Mouse (Mus musculus) neural tube, embryonic 11.5 days (tissue): ENCODE measurements around the gene Tpgs1. TPM values are rescaled to one million over a fixed set of nuclear protein-coding genes. Genes with fewer than 3 reads are reported as not detected.
A peak's percentile ranks its signal among the peaks of the same experiment; 100 is the strongest.

Experiments used
- ATAC-seq: fragments of 200-750 bp; cut with Nextera tagmentation; 2 replicates; pipeline ENCODE4 v1.8.0; 2017; ENCODE audit warnings: moderate number of reproducible peaks, mild to moderate bottlenecking, moderate TSS enrichment, moderate library complexity; ENCODE audit not compliant: insufficient read depth, low FRiP score, low TSS enrichment
- DNase-seq: peaks from one replicate; pipeline ENCODE4 v3.0.0-alpha.2; 2015; ENCODE audit warnings: low spot score
- H3K27ac ChIP-seq: fragments of 300-500 bp; sonication (generic); 2 replicates; pipeline ENCODE4 v1.5.1; 2014; ENCODE audit warnings: low read depth, mild to moderate bottlenecking, low read length
- H3K27me3 ChIP-seq: fragments of 300-500 bp; sonication (generic); 2 replicates; pipeline ENCODE4 v1.6.1; 2014; ENCODE audit warnings: mild to moderate bottlenecking, low read length, mixed read lengths; ENCODE audit not compliant: control insufficient read depth, insufficient read depth
- H3K36me3 ChIP-seq: fragments of 300-500 bp; sonication (generic); 2 replicates; pipeline ENCODE4 v1.6.1; 2014; ENCODE audit warnings: mild to moderate bottlenecking, low read length, moderate library complexity, mixed read lengths; ENCODE audit not compliant: control insufficient read depth, insufficient read depth
- H3K4me1 ChIP-seq: fragments of 300-500 bp; sonication (generic); 2 replicates; pipeline ENCODE4 v1.6.1; 2014; ENCODE audit warnings: low read length, mixed read lengths; ENCODE audit not compliant: control insufficient read depth, insufficient read depth
- H3K4me2 ChIP-seq: fragments of 300-500 bp; sonication (generic); 2 replicates; pipeline ENCODE4 v1.6.1; 2014; ENCODE audit warnings: low read depth, mild to moderate bottlenecking, moderate library complexity
- H3K4me3 ChIP-seq: fragments of 300-500 bp; sonication (generic); 2 replicates; pipeline ENCODE4 v1.5.1; 2014; ENCODE audit warnings: low read depth, low read length
- H3K9ac ChIP-seq: fragments of 300-500 bp; sonication (generic); 2 replicates; pipeline ENCODE4 v1.6.1; 2014; ENCODE audit warnings: mild to moderate bottlenecking, low read length
- H3K9me3 ChIP-seq: fragments of 300-500 bp; sonication (generic); 2 replicates; pipeline ENCODE4 v1.6.1; 2016; ENCODE audit warnings: low read length; ENCODE audit not compliant: control insufficient read depth
- WGBS: fragments of 180-500 bp; shearing (Covaris S2); extraction: QIAGEN DNeasy Blood & Tissue Kit; methylation state at CpG from one replicate; pipeline ENCODE4 v1.1.7; 2014; 5-methylcytosine and 5-hydroxymethylcytosine counted together
- polyA plus RNA-seq: library from polyadenylated mRNA; unstranded; fragments of >200 nt; fragmentation: Nextera tagmentation; extraction: Ambion mirVana; gene quantifications from 2 replicates; pipeline ENCODE4 v1.2.1, GENCODE M21; 2014

Gene Tpgs1
- 71.2 and 78.7 TPM in 2 replicates for polyA plus RNA-seq

DNA sequence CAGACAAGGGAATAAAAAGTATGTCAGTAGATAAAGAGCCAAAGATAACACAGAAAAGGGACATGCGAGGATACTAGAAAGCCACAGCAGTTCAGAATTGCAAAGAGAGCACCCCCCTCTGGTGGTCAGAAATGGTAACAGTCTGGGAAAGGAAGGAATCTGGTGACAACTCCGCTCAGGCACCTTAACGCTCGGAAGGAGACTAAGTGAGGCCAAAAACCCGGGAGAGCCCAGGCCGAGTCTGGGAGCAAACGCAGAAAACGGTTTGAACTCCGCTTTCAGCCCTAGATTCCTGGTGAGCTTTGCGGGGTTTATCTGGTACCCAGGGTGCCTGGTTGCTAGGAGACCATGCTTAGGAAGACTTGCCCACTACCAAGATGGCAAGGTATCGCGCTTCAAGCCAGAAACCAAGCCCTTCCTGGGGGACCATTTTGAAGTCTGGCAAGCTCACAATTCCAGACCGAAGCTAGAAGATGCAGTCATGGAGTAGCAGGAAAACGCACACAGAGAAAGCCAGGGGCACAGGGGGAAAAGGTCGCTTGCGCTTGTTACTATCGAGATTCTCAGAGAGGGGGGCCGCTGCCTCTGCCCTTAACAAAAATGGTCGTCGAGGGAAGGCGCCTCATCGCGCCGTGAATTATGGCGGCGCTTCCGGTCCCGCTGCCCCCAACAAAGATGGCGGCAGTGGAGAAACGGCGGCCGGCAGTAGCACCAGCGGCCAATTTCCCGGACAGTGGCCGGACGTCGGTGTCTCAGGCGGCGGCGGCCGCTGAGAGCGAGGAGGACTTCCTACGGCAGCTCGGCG lies at the start of gene Tpgs1:
Gene Tpgs1 (plus strand): TSS at position 599 of the 805 bp plus-strand sequence.
- under 1% methylated on average over 45 of the region's 45 CpGs for WGBS
- Histone ChIP-seq H3K4me2 (peak within 1 kb of the TSS; percentile 66), H3K27ac (peak within 1 kb of the TSS; percentile 89), H3K4me3 (peak within 1 kb of the TSS; percentile 75), H3K4me1 (peaks cover 16% of the 10 kb centered on the region), H3K27me3 (no peaks in the 10 kb centered on the region), H3K9me3 (no peaks in the 10 kb centered on the region), H3K36me3 (no peaks in the 10 kb centered on the region), H3K9ac (peak within 1 kb of the TSS; percentile 89)
- peak; percentile 70 for ATAC-seq
- DNase-seq, result peak; percentile 92

DNA sequence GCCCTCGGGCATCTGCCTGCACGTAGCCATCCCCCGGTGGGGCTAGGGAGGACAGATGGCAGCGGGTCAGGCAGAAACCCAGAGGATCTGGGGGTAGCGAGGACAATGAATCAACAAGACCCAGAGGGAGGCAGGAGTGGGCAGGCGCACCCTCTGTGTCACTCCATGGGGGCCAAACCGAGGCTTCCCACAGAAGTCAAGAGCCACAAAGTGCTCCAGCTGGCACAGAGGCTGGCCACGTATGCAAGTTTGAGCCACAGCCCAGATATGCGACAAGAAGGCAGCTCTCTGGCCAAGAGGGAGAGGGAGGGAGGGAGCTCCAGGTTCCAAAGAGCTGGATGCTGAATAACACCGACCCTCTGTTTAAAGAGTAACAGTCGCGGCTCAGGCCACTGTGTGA lies 45.2 kb upstream of the Tpgs1 start:
- no peak overlapping the region for H3K9ac ChIP-seq
- H3K9me3 ChIP-seq, result no peaks in the 10 kb centered on the region
- ATAC-seq, result no peak
- H3K36me3 ChIP-seq, result no peaks in the 10 kb centered on the region
- no peaks in the 10 kb centered on the region for H3K4me1 ChIP-seq
- no peak overlapping the region for H3K4me3 ChIP-seq
- H3K4me2 ChIP-seq, result no peak overlapping the region
- WGBS, result 70% methylated on average over 12 of the region's 12 CpGs
- DNase-seq, result no peak
- H3K27ac ChIP-seq, result no peak overlapping the region
- H3K27me3 ChIP-seq, result no peaks in the 10 kb centered on the region

DNA sequence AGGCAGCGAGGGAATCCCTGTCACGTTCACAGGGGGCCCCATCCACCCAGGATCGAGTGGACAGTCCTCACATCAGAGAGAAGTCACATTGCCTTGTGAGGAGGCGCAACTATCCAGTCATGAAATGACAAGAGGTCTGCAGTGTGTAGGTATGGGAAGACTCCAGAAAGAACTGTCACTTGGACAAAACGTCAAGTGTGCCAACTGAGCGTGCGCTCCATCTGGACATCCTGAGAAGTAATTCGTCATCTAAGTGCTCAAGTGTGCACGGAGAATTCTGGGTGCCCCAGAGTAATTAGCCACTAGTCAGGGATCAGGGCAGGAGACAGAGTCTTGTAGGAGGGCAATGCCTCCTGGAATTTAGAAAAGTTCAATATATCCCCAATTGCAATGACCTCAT lies 43.8 kb upstream of the Tpgs1 start:
- Histone ChIP-seq H3K27me3 (no peaks in the 10 kb centered on the region), H3K27ac (no peak overlapping the region), H3K4me1 (no peaks in the 10 kb centered on the region), H3K9me3 (no peaks in the 10 kb centered on the region), H3K4me3 (no peak overlapping the region), H3K9ac (no peak overlapping the region), H3K36me3 (no peaks in the 10 kb centered on the region), H3K4me2 (no peak overlapping the region)
- ATAC-seq (no peak), DNase-seq (no peak)
- WGBS, result 86% methylated on average over 9 of the region's 9 CpGs

DNA sequence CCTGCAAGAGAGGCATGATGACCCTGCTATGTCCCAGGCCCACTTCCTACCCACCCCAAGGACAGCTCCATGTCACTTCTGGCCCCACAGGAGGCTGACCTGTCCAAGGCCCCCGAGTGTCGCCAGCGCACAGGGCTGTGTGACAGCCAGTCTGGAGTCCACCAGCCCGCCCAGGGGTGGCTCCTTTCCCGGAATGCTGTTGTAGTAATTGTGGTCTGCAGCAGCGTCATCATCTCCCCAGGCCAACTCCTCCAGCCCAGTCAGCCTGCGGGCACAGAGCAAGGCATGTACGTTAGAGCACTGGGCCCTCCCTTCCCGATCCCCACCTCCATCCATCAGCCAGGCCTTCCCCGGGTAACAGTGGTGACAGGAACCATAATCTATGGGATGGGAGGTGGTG lies 43.0 kb upstream of the Tpgs1 start:
- ATAC-seq (no peak), DNase-seq (no peak)
- Histone ChIP-seq H3K9me3 (no peaks in the 10 kb centered on the region), H3K27ac (no peak overlapping the region), H3K4me3 (no peak overlapping the region), H3K4me1 (no peaks in the 10 kb centered on the region), H3K4me2 (no peak overlapping the region), H3K36me3 (no peaks in the 10 kb centered on the region), H3K9ac (no peak overlapping the region), H3K27me3 (no peaks in the 10 kb centered on the region)
- 84% methylated on average over 10 of the region's 10 CpGs for WGBS

DNA sequence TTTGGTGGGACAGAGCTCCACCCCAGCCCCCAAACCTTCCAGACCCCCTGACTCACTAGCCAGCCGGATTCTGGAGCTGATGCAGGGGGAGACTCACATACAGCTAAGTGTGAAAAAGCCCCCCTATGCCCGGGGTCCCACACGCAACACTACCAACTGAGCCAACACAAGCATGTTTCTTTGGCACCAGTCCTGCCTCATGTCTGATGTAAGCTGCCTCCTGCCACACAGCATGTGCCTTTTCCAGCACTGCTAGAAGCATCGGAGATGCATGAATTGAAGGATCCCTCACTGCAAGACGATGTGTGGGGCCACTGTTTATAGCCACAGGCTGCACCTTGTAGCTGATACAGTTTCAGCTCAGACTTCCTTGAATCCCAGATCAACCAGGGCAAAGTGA lies 40.8 kb upstream of the Tpgs1 start:
- DNase-seq (no peak), ATAC-seq (no peak)
- 83% methylated on average over 5 of the region's 5 CpGs for WGBS
- no peak overlapping the region for H3K9ac ChIP-seq
- no peak overlapping the region for H3K4me2 ChIP-seq
- H3K4me1 ChIP-seq, result no peaks in the 10 kb centered on the region
- no peaks in the 10 kb centered on the region for H3K9me3 ChIP-seq
- H3K4me3 ChIP-seq, result no peak overlapping the region
- H3K36me3 ChIP-seq, result no peaks in the 10 kb centered on the region
- no peak overlapping the region for H3K27ac ChIP-seq
- no peaks in the 10 kb centered on the region for H3K27me3 ChIP-seq

DNA sequence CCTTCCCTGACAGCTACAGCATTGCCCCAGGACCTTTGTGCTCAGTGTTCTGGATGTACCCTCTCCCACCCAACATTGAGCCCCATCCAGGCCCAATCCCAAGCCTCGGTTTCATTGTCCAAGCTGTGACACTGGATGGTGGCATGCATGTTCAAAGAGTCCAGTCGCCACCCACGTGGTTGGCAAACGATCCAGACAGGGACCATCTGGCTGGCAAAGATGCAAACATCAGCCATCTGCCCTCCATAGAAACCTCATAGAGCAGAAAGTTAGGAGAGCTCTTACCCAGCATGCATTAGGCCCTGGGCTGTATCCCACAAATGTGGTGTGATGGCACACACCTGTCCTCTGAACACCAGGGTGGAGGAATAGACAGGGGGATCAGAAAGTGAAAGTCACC lies 37.7 kb upstream of the Tpgs1 start:
- Histone ChIP-seq H3K27ac (no peak overlapping the region), H3K4me3 (no peak overlapping the region), H3K9me3 (no peaks in the 10 kb centered on the region), H3K4me1 (no peaks in the 10 kb centered on the region), H3K27me3 (no peaks in the 10 kb centered on the region), H3K36me3 (no peaks in the 10 kb centered on the region), H3K9ac (no peak overlapping the region), H3K4me2 (no peak overlapping the region)
- DNase-seq (no peak), ATAC-seq (no peak)
- 79% methylated on average over 4 of the region's 4 CpGs for WGBS

DNA sequence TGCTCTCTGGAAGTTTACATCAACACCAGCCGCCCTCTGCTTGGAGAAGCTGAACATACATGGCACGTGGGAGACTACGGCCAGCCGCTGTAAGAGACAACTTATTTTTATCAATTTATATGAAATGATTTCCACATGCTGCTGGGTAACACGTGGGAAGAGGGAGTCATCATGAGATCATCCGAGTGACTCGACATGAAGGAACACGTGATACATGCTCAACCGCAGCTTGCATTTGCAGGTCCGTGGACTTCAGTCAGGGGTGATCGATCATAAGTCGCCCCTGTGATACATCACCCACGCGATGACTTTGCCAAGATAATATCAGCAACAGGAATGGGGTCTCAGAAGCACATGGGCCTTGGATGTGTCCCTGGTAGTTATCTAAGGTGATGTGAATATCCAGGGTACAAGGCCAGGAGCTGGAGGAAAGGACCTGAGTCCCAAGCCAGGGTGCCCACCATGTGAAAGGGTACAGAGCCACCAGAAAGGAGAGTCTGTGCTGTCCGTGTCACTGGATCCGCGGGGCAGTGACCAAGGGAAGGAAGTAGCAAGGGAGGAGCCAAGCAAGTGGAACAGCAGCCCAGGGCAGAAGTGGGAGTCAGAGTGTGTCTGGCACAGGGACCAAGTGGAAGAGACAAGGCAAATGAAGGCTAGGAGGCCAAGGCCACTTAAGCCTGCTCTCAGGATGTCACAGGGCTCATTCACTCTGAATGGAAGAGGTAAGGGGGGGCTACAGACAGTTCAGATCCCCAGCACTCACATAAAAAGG lies 36.0 kb upstream of the Tpgs1 start:
- no peaks in the 10 kb centered on the region for H3K9me3 ChIP-seq
- DNase-seq, result no peak
- H3K27me3 ChIP-seq, result no peaks in the 10 kb centered on the region
- no peaks in the 10 kb centered on the region for H3K36me3 ChIP-seq
- ATAC-seq, result no peak
- 86% methylated on average over 17 of the region's 17 CpGs for WGBS
- H3K9ac ChIP-seq, result no peak overlapping the region
- no peak overlapping the region for H3K4me3 ChIP-seq
- no peak overlapping the region for H3K27ac ChIP-seq
- peaks cover 1% of the 10 kb centered on the region for H3K4me1 ChIP-seq
- H3K4me2 ChIP-seq, result no peak overlapping the region

DNA sequence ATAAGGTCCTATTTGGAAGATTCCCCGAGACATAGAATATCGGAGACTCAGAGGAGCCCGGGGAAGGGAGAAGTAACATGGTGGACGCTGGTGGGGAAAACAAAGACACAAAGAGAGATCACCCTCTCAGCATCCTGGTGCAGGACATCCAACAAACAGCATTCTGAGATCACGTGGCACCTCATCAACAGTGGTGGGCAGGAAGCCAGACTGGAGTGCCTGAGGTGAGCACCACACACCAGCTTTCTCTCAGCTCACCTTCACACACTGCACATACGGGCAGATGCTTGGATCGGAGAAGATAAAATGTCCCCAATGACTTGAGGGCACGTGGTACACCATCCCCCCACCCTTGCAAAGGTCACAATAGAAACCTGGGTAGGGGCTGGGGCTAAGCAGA lies 32.9 kb upstream of the Tpgs1 start:
- WGBS, result 80% methylated on average over 8 of the region's 8 CpGs
- H3K27me3 ChIP-seq, result 0 out of 2 replicates have a peak, but pooled peaks cover 2% of the 10 kb centered on the region
- ATAC-seq (no peak), DNase-seq (no peak)
- H3K27ac ChIP-seq, result no peak overlapping the region
- H3K9ac ChIP-seq, result peak overlapping the region; percentile 89
- H3K4me3 ChIP-seq, result peak overlapping the region; percentile 85; the same call in 1 of the 2 replicates
- no peaks in the 10 kb centered on the region for H3K9me3 ChIP-seq
- no peaks in the 10 kb centered on the region for H3K36me3 ChIP-seq
- H3K4me2 ChIP-seq, result peak overlapping the region; percentile 91
- peaks cover 8% of the 10 kb centered on the region for H3K4me1 ChIP-seq
